Mouse (Mus musculus): ENCODE measurements around the gene Agfg1. TPM values are rescaled to one million over a fixed set of nuclear protein-coding genes. Genes with fewer than 3 reads are reported as not detected.

Gene Agfg1
- total RNA-seq (2014; fragmentation: Nextera tagmentation) (30.1 and 39.6 TPM in 2 replicates), total RNA-seq (2017) (32.5 and 42.1 TPM in 2 replicates)

DNA sequence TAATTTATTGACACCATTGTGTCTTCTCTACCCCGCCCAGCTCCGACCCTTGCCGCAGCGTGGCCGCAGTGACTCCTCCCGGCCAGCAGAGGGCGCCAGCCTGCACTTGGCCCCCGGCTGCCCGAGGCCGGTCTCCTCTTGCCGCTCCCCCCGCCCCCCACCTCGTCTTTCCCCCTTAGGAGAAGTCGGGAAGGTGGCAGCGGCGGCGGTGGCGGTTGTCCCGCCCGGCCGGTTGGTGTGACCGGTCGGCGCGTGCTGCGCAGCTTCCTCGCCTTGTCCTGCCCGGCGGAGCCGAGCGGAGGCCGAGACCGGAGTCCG lies at the start of gene Agfg1:
Agfg1 (plus strand) TSS at position 188 of the 318 bp plus-strand sequence.
- peak; percentile 79 for ATAC-seq (replicated peaks; ENCODE audit: low FRiP score, low TSS enrichment, poor library complexity, severe bottlenecking)

DNA sequence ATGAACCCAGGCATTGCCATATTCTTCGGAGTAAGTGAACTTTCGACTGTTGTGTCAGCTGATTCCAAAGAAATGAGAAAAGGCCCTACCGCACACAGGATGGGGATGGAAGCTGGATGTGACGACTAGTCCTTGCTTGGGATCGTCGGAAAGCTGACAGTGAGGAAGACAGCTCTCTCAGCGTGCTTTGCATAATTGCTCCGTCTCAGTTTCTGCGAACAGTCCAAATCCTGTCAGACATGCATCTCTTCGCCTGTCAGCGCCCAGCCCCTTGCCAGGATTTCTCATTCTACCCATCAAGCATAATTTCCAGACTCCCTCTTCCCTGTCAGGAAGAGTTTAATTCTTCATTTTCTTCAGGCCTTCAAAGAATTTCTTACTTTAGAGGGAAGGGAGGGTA lies 48.2 kb upstream of the Agfg1 start:
- ATAC-seq (replicated peaks; ENCODE audit: low FRiP score, low TSS enrichment, poor library complexity, severe bottlenecking): no peak

DNA sequence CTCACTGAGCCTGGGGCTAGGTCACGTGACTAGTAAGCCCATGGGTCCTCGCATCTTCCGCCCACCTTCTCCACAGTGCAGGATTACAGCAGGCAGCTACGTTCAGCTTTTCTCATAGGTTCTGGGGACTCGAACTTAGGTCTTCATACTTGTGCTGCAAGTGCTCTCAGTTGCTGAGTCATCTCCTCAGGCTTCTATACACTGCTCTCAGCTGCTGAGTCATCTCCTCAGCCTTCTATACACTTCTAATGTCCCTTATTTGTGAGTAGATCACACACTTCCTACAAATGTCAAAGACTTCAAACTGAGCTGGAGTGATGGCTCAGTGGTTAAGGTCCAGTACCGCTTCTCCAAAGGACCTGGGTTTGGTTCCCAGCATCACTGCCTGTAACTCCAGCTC lies 47.0 kb upstream of the Agfg1 start:
- no peak for ATAC-seq (replicated peaks; ENCODE audit: low FRiP score, low TSS enrichment, poor library complexity, severe bottlenecking)

DNA sequence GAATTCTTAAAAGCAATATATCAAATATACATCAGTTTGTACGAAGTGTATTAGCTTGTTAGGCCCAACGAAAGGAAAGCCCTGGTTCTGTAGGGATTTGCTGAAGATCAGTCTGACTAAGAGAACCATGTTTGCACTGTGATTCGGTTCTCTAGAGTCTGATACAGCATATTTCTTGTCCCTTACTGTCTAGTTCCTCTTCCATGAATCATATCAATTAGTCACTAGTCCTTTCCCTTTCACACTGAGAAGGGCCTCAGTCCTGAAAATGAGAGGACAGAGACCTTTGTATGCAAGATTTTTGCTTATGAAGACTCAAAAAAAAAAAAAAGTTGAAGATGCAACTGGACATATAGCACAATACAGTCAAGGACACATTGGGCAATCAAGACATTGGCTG lies 46.2 kb upstream of the Agfg1 start:
- no peak for ATAC-seq (replicated peaks; ENCODE audit: low FRiP score, low TSS enrichment, poor library complexity, severe bottlenecking)

DNA sequence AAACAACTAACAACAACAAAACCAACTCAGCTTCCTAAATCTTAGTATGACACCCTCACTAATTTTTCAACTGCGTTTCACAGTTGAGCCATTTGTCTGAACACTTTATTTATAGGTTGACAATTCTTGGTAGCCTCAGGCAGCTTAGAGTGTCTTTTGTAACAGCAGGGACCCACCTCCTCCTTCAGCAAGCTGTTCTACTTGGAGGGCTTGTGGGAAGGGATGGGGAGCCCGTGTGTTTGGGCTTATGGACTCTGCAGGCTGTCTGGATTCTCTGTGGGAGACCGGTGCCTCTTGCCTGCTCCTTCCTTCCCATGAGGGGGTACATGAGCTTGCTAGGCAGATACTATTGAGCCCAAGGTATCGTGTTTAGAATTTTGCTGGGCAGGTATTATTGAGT lies 45.3 kb upstream of the Agfg1 start:
- ATAC-seq (replicated peaks; ENCODE audit: low FRiP score, low TSS enrichment, poor library complexity, severe bottlenecking): no peak

DNA sequence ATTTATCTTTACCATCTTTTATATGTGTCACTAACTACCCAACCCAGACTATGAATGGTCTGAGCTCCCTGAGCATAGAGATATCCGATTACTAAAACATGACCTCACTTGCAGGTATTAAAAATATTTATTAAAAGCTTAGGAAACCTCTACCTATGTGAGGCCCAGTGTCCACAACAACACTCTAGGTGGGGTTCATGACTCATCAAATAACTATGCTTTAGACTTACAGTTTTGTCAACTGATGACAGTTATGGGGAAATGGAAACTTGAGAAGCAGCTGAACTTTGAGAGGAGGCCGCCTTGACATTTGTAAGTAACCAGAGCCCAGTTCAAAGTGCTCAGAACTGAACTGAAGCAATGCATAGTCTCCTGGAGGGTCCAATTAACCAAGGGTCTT lies 44.1 kb upstream of the Agfg1 start:
- no peak for ATAC-seq (replicated peaks; ENCODE audit: low FRiP score, low TSS enrichment, poor library complexity, severe bottlenecking)

DNA sequence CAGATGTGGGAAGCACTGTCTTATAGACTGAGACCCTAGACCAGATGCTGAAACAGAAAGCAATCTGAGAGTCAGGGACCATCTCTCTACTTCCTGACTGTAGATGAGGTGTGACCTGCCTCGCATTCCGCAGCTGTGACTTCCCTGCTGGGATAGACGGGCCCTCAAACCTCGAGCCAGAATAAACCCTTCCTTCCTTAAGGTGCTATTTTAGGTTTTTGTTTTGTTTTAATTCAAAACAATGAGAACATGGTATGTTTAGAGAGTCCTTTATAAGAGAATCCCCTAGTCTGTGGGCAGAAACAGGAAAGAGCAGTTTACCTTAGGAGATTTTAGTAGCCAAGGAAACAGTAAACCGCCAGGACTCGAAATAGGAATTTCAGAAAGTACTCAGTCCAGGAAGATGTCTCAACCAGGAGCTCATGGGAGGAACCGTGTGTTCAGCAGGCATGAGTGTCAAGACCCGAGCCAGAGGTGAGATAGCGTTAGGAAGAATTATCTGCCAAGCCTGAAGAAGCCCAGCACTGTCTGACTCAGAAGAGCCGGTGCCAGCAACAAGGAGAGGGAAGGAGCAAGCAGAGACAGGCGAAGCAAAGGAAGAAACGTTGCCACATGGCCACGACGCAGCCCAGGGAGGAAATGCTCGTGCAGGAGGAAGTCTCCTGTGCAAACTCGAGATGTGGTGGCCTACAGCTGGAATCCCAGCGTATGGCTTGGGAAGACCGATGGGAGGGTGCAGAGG lies 43.4 kb upstream of the Agfg1 start:
- ATAC-seq (replicated peaks; ENCODE audit: low FRiP score, low TSS enrichment, poor library complexity, severe bottlenecking): 0 out of 2 replicates have a peak, but pooled peaks have one; percentile 37

DNA sequence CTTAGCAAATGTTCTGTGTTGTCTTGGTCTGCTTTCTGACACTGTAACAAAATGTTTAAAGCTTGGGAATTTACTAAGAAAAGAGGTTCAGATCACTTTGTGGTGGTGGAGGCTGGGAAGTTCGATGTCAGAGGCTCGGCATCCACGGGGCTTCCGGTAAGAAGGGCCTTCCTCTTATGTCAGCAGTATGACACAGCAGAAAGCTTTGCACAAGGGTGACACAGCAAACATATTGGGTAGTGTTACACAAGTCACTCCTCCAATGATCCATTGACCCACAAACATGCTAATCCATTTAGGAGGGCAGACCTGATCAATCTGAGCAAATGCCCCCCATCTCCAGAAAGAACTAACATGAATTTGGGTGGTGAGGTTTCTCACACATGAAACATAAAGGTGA lies 42.2 kb upstream of the Agfg1 start:
- no peak for ATAC-seq (replicated peaks; ENCODE audit: low FRiP score, low TSS enrichment, poor library complexity, severe bottlenecking)

DNA sequence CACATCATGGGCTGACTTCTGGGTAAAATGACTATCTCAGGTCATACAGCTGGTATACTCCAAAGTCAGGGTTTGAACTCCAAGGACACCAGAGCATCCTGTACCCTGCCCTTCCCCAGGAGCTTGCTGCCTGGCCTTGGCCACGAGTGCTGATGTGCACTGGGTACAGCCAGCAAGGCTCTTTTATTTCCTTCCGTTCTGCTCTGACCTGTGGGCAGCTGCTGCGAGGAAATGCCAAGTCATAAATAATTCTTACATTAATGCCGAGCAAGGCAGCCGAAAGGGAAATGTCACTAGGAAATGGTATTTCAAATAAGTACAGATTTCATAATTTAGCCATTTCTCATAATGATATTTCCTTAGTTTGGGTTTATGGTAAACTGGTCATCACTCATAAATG lies 41.0 kb upstream of the Agfg1 start:
- ATAC-seq (replicated peaks; ENCODE audit: low FRiP score, low TSS enrichment, poor library complexity, severe bottlenecking): no peak

DNA sequence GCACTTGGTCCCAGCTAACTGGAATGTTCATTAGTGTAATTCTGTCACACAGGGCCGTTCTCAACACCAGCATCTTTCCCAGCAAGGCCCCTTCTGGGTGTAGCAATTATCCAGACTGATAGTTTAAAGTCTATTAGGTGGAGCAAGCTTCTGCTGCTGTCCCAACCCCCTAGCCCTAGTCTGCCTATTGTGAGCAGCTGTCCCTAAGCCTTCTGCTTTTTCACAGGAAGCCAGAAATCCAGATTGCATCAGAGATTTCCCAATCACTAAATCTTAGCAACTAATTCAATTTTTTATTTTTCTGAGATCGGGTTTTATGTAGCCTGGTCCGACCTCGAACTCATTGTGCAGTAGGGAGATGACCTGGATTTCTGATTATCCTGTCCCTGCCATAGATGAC lies 40.4 kb upstream of the Agfg1 start:
- no peak for ATAC-seq (replicated peaks; ENCODE audit: low FRiP score, low TSS enrichment, poor library complexity, severe bottlenecking)

DNA sequence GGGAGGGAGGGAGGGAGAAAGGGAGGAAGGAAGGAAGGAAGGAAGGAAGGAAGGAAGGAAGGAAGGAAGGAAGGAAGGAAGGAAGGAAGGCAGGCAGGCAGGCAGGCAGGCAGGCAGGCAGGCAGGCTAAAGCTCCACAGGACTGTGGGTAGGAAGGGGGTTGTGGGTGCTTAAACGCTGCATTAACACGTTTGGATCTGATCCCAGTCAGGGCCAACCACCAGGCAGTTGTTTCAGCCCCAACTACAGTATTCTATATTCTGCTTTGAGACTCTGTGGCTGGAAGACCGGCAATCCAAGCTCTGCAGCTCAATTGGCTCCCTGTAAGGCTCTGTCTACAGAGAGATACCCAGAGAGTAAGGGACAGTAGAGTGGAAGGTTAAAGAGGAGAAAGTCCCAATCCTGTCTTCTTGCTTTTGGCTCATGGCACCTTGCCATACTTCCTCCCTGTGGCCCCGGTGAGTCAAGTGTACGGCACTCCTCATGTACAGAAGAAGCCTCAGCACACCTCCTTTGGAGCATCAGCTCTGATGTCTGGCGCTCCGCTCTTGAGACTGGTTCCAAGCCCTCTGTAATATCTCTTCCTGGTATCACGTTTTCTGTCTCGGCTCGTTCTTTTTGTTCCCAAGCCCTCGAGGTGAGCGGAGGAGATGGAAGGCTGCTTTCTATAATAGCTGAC lies 38.0 kb upstream of the Agfg1 start:
- ATAC-seq (replicated peaks; ENCODE audit: low FRiP score, low TSS enrichment, poor library complexity, severe bottlenecking): no peak

DNA sequence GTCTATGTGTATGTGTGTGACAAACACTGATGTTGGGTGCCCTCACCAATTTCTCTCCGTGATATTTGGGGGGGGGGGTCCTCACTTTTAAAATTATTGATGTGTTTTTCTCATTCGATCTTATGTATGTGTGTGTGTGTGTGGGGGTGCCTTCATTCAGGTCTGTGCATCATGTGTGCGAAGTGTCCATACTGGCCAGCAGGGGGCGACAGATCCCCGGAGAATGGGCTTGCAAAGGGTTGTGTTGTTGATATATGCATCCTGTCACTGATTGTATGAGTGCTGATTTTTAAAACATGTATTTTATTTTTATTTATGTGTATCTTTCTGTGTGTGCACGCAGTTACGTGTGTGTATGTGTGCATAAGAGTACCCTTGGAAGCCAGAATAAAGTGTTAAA lies 35.7 kb upstream of the Agfg1 start:
- ATAC-seq (replicated peaks; ENCODE audit: low FRiP score, low TSS enrichment, poor library complexity, severe bottlenecking): peak; percentile 71; the same call in 1 of the 2 replicates

DNA sequence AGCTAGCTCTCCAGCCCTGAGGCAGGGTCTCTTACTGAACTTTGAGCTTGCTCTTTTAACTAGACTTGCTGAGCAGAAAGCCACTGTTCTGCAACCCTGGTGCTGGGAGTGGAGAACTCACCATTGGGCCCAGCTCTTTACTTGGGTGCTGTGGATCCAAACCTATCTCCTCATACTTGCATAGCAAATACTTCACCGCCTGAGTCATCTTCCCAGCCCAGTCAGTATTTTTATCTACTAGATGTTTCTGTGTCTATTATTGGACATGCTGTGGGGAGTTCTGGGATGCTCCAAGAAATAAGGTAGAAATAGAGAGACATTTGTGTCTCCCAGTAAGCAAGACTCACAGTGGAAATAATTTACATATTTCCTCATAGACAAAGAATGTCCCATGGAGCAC lies 35.2 kb upstream of the Agfg1 start:
- no peak for ATAC-seq (replicated peaks; ENCODE audit: low FRiP score, low TSS enrichment, poor library complexity, severe bottlenecking)

DNA sequence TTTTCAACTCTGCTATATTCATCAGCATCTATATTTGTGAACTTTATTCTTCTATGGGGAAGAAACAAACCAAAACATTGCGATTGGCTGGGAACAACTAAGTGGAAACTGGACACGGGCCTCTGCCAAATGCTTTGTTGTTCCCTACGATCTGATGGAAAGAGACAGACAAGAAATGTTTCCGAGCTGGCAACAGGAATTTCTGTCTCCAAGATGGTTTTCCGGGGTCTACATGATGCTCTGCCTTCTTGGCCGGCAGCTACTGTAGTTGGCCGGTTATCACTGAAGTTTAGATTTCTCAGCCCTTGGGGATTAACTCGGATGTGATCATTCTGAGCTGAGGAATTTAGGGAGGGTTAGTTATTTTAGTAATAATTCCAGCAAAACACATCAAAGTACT lies 32.9 kb upstream of the Agfg1 start:
- no peak for ATAC-seq (replicated peaks; ENCODE audit: low FRiP score, low TSS enrichment, poor library complexity, severe bottlenecking)

DNA sequence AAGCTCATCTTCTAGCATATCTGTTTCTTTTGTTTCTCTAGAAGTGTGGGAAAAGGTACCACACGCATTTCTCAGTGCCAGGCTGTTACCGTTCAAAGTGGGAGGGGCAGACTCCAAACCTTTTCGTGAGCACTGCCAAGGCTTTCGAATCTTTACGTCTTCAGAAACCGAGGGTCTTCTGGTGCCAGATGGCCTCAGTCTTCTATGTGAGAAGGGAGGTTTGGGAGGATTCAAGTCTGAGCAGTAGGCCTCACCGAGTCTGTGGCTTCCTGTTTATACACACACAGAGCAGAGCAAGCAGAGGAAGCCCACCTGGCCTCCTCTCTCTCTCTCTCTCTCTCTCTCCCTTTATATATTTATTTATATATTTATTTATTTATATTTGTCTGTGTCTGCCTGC lies 32.1 kb upstream of the Agfg1 start:
- ATAC-seq (replicated peaks; ENCODE audit: low FRiP score, low TSS enrichment, poor library complexity, severe bottlenecking): no peak

DNA sequence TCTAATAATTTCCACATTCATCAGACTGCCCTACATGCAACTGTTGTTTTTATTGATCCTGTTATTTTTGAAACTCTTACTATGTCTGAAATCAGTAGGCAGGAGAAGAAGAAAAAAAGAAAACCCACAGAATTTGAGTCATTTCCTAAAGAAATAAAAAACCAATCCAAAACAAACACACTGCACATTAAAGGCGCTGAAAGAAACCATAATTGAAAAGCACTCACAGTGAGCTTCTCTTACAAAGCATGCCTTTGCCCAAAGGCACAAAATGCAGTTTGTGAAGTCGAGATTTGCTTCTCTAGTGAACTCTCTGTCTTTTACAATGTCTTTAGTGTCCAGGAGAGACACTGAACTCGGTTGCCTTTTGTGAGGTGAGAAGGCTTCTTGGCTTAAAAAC lies 30.7 kb upstream of the Agfg1 start:
- no peak for ATAC-seq (replicated peaks; ENCODE audit: low FRiP score, low TSS enrichment, poor library complexity, severe bottlenecking)

DNA sequence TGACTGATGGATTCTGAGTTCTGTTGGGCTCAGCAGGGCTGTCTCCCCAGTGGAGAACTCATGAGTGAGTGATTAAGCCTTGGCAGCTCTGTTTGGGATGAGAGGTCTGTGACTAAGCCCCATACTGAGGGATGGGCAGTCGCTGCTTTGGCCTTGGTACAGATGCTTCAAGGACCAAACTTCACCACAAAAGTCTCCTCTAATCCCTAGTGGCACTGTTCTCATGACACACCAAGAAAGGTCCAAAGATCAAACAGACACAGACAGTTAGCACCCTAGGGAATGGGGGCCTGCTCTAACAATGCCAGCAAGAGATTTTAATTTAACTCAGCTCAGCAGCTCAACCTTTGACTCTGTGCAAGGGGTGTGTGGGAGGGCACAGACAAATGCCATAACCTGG lies 27.5 kb upstream of the Agfg1 start:
- no peak for ATAC-seq (replicated peaks; ENCODE audit: low FRiP score, low TSS enrichment, poor library complexity, severe bottlenecking)

DNA sequence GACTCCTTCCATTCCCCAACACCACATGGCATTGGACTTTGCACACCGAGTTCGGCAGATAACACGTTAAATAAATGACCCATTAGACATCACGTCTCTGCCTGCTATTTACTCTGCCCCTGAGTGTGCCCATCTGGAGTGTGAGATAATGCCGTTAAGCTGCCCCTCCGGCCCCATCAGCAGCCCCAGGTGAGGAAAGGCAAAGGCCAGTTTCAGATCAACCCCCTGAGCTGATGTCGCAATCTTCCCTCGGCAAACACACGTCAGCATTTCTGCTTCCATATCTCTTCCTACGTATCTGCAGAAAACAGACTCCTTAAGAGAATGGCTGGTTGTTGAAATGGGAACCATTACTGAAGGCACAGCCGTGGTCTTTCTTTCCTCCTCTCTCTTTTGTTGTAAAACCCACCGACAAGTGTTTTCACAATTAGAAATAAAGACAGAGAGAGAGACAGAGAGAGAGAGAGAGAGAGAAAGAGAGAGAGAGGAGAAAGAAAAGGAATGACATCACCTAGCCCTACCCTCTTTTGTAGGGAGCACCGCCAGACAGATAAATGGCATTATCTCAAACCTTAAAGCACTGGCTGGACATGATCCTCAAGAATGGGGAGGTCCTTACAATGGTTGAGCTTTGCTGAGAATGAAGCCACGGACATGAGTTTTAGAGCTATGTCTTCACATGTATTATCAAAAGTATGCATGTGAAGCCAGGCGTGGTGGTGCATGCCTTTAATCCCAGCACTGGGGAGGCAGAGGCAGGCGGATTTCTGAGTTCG lies 23.2 kb upstream of the Agfg1 start:
- ATAC-seq (replicated peaks; ENCODE audit: low FRiP score, low TSS enrichment, poor library complexity, severe bottlenecking): peak; percentile 84

DNA sequence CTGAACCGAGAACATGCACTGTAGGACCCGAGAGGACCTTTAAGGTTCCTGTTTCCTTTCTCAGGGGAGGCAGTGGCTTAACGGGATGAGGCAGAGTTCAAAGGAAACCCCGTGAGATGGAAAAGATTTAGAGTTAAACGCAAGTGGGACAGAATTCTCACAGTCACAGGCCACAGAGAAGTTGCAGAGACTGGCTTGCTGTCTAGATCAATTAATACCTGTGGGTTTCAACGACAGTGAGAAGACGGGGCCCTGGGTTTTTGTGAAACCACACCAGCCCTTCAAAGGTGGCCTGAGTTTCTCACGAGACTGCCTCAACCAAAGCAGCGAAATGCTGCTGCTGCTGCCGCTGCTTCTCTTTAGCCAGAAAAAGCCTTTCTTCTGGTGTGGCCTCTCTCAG lies 19.9 kb upstream of the Agfg1 start:
- ATAC-seq (replicated peaks; ENCODE audit: low FRiP score, low TSS enrichment, poor library complexity, severe bottlenecking): no peak

DNA sequence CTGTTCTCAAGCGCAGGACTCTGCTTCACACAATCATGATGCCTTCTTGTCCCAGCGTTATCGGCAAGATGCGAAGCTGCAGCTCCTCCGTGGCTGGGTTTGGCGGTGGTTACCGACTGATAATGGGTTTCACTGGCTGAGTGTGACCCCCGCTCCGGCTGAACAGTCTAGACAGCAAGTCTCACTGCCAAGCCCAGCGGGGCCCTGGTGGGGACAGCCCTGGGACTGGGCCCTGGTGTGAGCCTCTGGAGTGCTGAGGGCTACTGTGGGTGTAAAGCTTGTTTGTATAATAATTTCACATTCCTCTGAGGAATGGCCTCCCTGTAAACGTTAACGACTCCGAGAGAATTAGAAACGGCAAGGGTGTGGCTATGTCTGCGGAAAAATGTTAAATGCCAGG lies 19.1 kb upstream of the Agfg1 start:
- ATAC-seq (replicated peaks; ENCODE audit: low FRiP score, low TSS enrichment, poor library complexity, severe bottlenecking): no peak
